Mouse (Mus musculus) limb, embryonic 12.5 days (tissue): ENCODE data around the gene Stx6. TPM values are rescaled to one million over a fixed set of nuclear protein-coding genes. Genes with fewer than 3 reads are reported as not detected.
A peak's percentile ranks its signal among the peaks of the same experiment; 100 is the strongest.

Experiments used
- ATAC-seq: fragments of 200-750 bp; cut with Nextera tagmentation; 2 replicates; pipeline ENCODE4 v1.8.0; 2017; ENCODE audit warnings: low read depth, moderate TSS enrichment; ENCODE audit not compliant: insufficient number of reproducible peaks, insufficient read depth, low FRiP score, low TSS enrichment
- H3K27ac ChIP-seq: fragments of 300-500 bp; sonication (generic); 2 replicates; pipeline ENCODE4 v1.5.1; 2016; ENCODE audit warnings: mild to moderate bottlenecking, moderate library complexity
- H3K27me3 ChIP-seq: fragments of 300-500 bp; sonication (generic); 2 replicates; pipeline ENCODE4 v1.6.1; 2016; ENCODE audit warnings: mild to moderate bottlenecking, moderate library complexity
- H3K36me3 ChIP-seq: fragments of 300-500 bp; sonication (generic); 2 replicates; pipeline ENCODE4 v1.6.1; 2016; ENCODE audit warnings: mild to moderate bottlenecking, moderate library complexity
- H3K4me1 ChIP-seq: fragments of 300-500 bp; sonication (generic); replicated peaks from 2 replicates; pipeline ENCODE4 v1.6.1; 2016
- H3K4me2 ChIP-seq: fragments of 300-500 bp; sonication (generic); 2 replicates; pipeline ENCODE4 v1.6.1; 2016; ENCODE audit warnings: mild to moderate bottlenecking, moderate library complexity
- H3K4me3 ChIP-seq: fragments of 300-500 bp; sonication (generic); replicated peaks from 2 replicates; pipeline ENCODE4 v1.5.1; 2016; ENCODE audit warnings: mild to moderate bottlenecking
- H3K9ac ChIP-seq: fragments of 300-500 bp; sonication (generic); replicated peaks from 2 replicates; pipeline ENCODE4 v1.6.1; 2016; ENCODE audit warnings: mild to moderate bottlenecking, moderate library complexity
- H3K9me3 ChIP-seq: fragments of 300-500 bp; sonication (generic); 2 replicates; pipeline ENCODE4 v1.6.1; 2016; ENCODE audit warnings: mild to moderate bottlenecking, moderate library complexity
- WGBS: fragments of 180-500 bp; shearing (Covaris S2); methylation state at CpG from one replicate; pipeline ENCODE4 v1.1.7; 2016; 5-methylcytosine and 5-hydroxymethylcytosine counted together
- polyA plus RNA-seq: library from polyadenylated mRNA; unstranded; fragments of >200 nt; fragmentation: Nextera tagmentation; extraction: Ambion mirVana; gene quantifications from 2 replicates; pipeline ENCODE4 v1.2.1, GENCODE M21; 2016

Gene Stx6
- polyA plus RNA-seq, 1 experiment from 2014 or later = 112 TPM

GRCm38 (mm10) chr1:155235641-155236040 lies 77.1 kb downstream of the Stx6 start:
- Histone ChIP-seq H3K9me3 (no peaks in the 10 kb centered on the region), H3K4me1 (peaks cover 83% of the 10 kb centered on the region), H3K4me2 (no peak overlapping the region), H3K27ac (no peak overlapping the region), H3K9ac (no peak overlapping the region), H3K36me3 (peaks cover 42% of the 10 kb centered on the region), H3K4me3 (no peak overlapping the region), H3K27me3 (no peaks in the 10 kb centered on the region)
- ATAC-seq = no peak
- 21% methylated on average over 2 of the region's 2 CpGs for WGBS

- H3K9ac ChIP-seq = no peak overlapping the region
- peaks cover 50% of the 10 kb centered on the region for H3K36me3 ChIP-seq
- no peaks in the 10 kb centered on the region for H3K9me3 ChIP-seq
- peaks cover 76% of the 10 kb centered on the region for H3K4me1 ChIP-seq
- no peaks in the 10 kb centered on the region for H3K27me3 ChIP-seq
- WGBS = 73% methylated on average over 13 of the region's 13 CpGs
- no peak for ATAC-seq
- no peak overlapping the region for H3K4me2 ChIP-seq
- H3K4me3 ChIP-seq = no peak overlapping the region
- H3K27ac ChIP-seq = no peak overlapping the region
These were observed 78.0 kb downstream of the Stx6 start for GRCm38 (mm10) chr1:155236306-155237024.

GRCm38 (mm10) chr1:155237390-155237789 lies 78.9 kb downstream of the Stx6 start:
- H3K9me3 ChIP-seq = no peaks in the 10 kb centered on the region
- 0 out of 2 replicates have a peak overlapping the region, but pooled peaks have one; percentile 7 for H3K27ac ChIP-seq
- 78% methylated on average over 11 of the region's 11 CpGs for WGBS
- H3K36me3 ChIP-seq = peaks cover 50% of the 10 kb centered on the region
- H3K9ac ChIP-seq = no peak overlapping the region
- H3K4me3 ChIP-seq = no peak overlapping the region
- peaks cover 67% of the 10 kb centered on the region for H3K4me1 ChIP-seq
- no peaks in the 10 kb centered on the region for H3K27me3 ChIP-seq
- no peak for ATAC-seq
- H3K4me2 ChIP-seq = no peak overlapping the region

GRCm38 (mm10) chr1:155238126-155238525 lies 79.6 kb downstream of the Stx6 start:
- Histone ChIP-seq H3K27me3 (no peaks in the 10 kb centered on the region), H3K27ac (no peak overlapping the region), H3K4me2 (no peak overlapping the region), H3K36me3 (peaks cover 49% of the 10 kb centered on the region), H3K4me3 (no peak overlapping the region), H3K9ac (no peak overlapping the region), H3K9me3 (no peaks in the 10 kb centered on the region), H3K4me1 (peaks cover 62% of the 10 kb centered on the region)
- WGBS = 81% methylated on average over 5 of the region's 5 CpGs
- ATAC-seq = no peak

GRCm38 (mm10) chr1:155239169-155239568 lies 80.7 kb downstream of the Stx6 start:
- no peak for ATAC-seq
- Histone ChIP-seq H3K4me2 (no peak overlapping the region), H3K4me3 (no peak overlapping the region), H3K27ac (no peak overlapping the region), H3K36me3 (peaks cover 49% of the 10 kb centered on the region), H3K27me3 (no peaks in the 10 kb centered on the region), H3K9ac (no peak overlapping the region), H3K4me1 (peaks cover 53% of the 10 kb centered on the region), H3K9me3 (no peaks in the 10 kb centered on the region)
- 72% methylated on average over 4 of the region's 4 CpGs for WGBS

GRCm38 (mm10) chr1:155239962-155240717 lies 81.6 kb downstream of the Stx6 start:
- peaks cover 48% of the 10 kb centered on the region for H3K4me1 ChIP-seq
- no peaks in the 10 kb centered on the region for H3K9me3 ChIP-seq
- no peak for ATAC-seq
- H3K27ac ChIP-seq = no peak overlapping the region
- 81% methylated on average over 6 of the region's 6 CpGs for WGBS
- H3K4me2 ChIP-seq = no peak overlapping the region
- no peak overlapping the region for H3K9ac ChIP-seq
- no peak overlapping the region for H3K4me3 ChIP-seq
- H3K36me3 ChIP-seq = peaks cover 49% of the 10 kb centered on the region
- H3K27me3 ChIP-seq = no peaks in the 10 kb centered on the region

- WGBS = 76% methylated on average over 12 of the region's 12 CpGs
- Histone ChIP-seq H3K27me3 (no peaks in the 10 kb centered on the region), H3K4me2 (no peak overlapping the region), H3K36me3 (peaks cover 42% of the 10 kb centered on the region), H3K9ac (no peak overlapping the region; the same call in 1 of the 2 replicates), H3K9me3 (no peaks in the 10 kb centered on the region), H3K27ac (no peak overlapping the region), H3K4me1 (peaks cover 33% of the 10 kb centered on the region), H3K4me3 (no peak overlapping the region)
- no peak for ATAC-seq
These were observed 83.4 kb downstream of the Stx6 start for GRCm38 (mm10) chr1:155241701-155242487.

- no peaks in the 10 kb centered on the region for H3K27me3 ChIP-seq
- peaks cover 36% of the 10 kb centered on the region for H3K36me3 ChIP-seq
- H3K9me3 ChIP-seq = no peaks in the 10 kb centered on the region
- WGBS = 75% methylated on average over 1 of the region's 1 CpGs
- ATAC-seq = no peak
- no peak overlapping the region for H3K9ac ChIP-seq
- no peak overlapping the region for H3K4me2 ChIP-seq
- no peak overlapping the region for H3K27ac ChIP-seq
- H3K4me3 ChIP-seq = no peak overlapping the region
- H3K4me1 ChIP-seq = peaks cover 31% of the 10 kb centered on the region
These were observed 83.9 kb downstream of the Stx6 start for GRCm38 (mm10) chr1:155242488-155242745.

GRCm38 (mm10) chr1:155243797-155244770 lies 85.6 kb downstream of the Stx6 start, which contains the start of gene BC034090:
TSS of gene BC034090 (minus strand) at chr1:155244444.
- H3K36me3 ChIP-seq = peaks cover 28% of the 10 kb centered on the region
- H3K9ac ChIP-seq = peak within 1 kb of the TSS; percentile 94
- no peaks in the 10 kb centered on the region for H3K9me3 ChIP-seq
- no peaks in the 10 kb centered on the region for H3K27me3 ChIP-seq
- H3K27ac ChIP-seq = peak within 1 kb of the TSS; percentile 91
- H3K4me1 ChIP-seq = peaks cover 22% of the 10 kb centered on the region
- peak; percentile 84 for ATAC-seq
- H3K4me3 ChIP-seq = peak within 1 kb of the TSS; percentile 72
- 1% methylated on average over 85 of the region's 85 CpGs for WGBS
- H3K4me2 ChIP-seq = peak within 1 kb of the TSS; percentile 79

- no peaks in the 10 kb centered on the region for H3K9me3 ChIP-seq
- H3K27ac ChIP-seq = peak overlapping the region; percentile 91
- 4% methylated on average over 28 of the region's 29 CpGs for WGBS
- H3K36me3 ChIP-seq = peaks cover 25% of the 10 kb centered on the region
- 0 out of 2 replicates have a peak, but pooled peaks have one; percentile 11 for ATAC-seq
- H3K9ac ChIP-seq = peak overlapping the region; percentile 94
- H3K27me3 ChIP-seq = no peaks in the 10 kb centered on the region
- H3K4me2 ChIP-seq = peak overlapping the region; percentile 79
- H3K4me3 ChIP-seq = peak overlapping the region; percentile 72
- H3K4me1 ChIP-seq = peaks cover 17% of the 10 kb centered on the region
These were observed 86.3 kb downstream of the Stx6 start for GRCm38 (mm10) chr1:155244771-155245211.
